Mouse (Mus musculus) heart, postnatal 0 days (tissue): ENCODE data around the gene Lrrc74a.

ENCODE experiments used
- CTCF ChIP-seq: IDR thresholded peaks from 2 replicates; pipeline ENCODE4 v1.5.1; 2016; ENCODE audit warnings: antibody characterized with exemption, control low read depth, low read depth
- EP300 ChIP-seq: IDR thresholded peaks from 2 replicates; pipeline ENCODE4 v1.6.1; 2016; ENCODE audit warnings: antibody characterized with exemption, low read depth

DNA sequence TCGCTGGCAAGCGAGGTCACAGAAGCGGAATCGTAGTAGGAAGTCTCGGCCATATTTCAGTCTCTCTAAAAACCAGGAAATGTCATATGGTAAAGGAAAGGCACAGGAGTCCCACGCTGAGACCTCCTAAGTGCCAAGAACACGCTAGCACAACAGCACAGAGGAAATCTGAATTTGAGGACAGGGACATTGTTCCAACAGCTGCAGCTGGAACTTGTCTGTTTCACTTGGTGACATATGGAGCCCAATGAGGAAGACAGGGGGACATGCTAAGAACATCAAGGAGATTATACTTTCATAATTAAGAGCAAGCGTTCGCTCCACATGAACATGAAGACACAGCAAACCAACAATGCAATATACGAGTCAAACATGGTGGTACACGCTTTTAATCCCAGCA, 17.2 kb upstream of the Lrrc74a start:
- no peak for TF ChIP-seq CTCF
- TF ChIP-seq EP300: no peak
